12 mouse cellular contexts compared by ENCODE assay signal in the genomic region with DNA sequence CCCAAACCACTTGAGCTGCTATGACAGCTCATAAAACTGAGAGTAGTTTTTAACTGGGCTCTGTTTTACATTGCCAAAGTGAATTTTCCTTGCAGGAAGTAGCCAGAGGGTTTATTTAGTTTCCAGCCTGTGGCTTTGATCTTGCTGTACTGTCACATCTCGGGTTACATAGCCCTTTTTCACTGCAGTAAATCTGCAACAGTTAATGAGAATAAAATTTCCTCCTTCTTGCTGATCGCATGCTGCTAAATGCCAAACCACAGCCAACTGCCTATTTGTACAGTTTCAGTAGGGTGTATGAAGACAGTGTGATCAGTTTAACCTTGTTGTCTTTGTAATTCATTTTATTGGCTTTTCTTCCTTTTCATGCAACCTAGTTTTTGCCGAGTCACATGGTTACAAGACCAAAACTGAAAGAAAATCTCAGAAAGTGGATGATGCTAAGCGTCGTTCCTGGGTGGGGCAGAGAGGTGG. TPM values are rescaled to one million over a fixed set of nuclear protein-coding genes. Genes with fewer than 3 reads are reported as not detected.
DNase-seq lines count a peak whose midpoint lies in the region; ATAC-seq and TF ChIP-seq lines count a peak whose summit lies in the region.
"Had no signal": no experiment of that assay in that cellular context is flagged by ENCODE, and none has a peak within 500 bp of the region (broad histone marks: within the 10 kb centered on the region; RNA-seq: fewer than 3 reads in every experiment).

No protein-coding gene starts in this region.

- no peak for TF ChIP-seq CTCF in kidney, adult 2 months (conservative IDR thresholded peaks at IDR 0.05; ENCODE audit: insufficient read depth, insufficient read length, low read depth, low read length)

- no peak overlapping the region for H3K4me3 ChIP-seq in kidney, adult 2 months (ENCODE audit: insufficient read depth, low read depth, low read length)
- no peak overlapping the region for H3K4me3 ChIP-seq in forebrain, embryonic 15.5 days
- H3K4me3 ChIP-seq: left cerebral cortex, adult 2 months had no signal

- no peak for TF ChIP-seq POLR2A in kidney, adult 2 months (IDR thresholded peaks at IDR 0.05; ENCODE audit: low read depth, low read length)

- intact Hi-C loops in left cerebral cortex, postnatal 10 days (cut with DNase I), result no loop called here

- 0 out of 2 replicates have a peak overlapping the region, but pooled peaks have one; percentile 9 for H3K27ac ChIP-seq in kidney, adult 2 months (ENCODE audit: insufficient read depth, low read depth, low read length)
- H3K27ac ChIP-seq in forebrain, embryonic 15.5 days (replicated peaks), result no peak overlapping the region
- H3K27ac ChIP-seq: left cerebral cortex, adult 2 months; macrophage had no signal

- peak; percentile 72 for ATAC-seq in inflammation-experienced regulatory T-cells, adult 6 months
- no peak for ATAC-seq in forebrain, embryonic 15.5 days (replicated peaks)
- ATAC-seq: intestine, postnatal 0 days had no signal

- H3K27me3 ChIP-seq in kidney, adult 2 months (replicated peaks; ENCODE audit: control insufficient read depth, insufficient read depth, low read length), result no peaks in the 10 kb centered on the region
- no peaks in the 10 kb centered on the region for H3K27me3 ChIP-seq in forebrain, embryonic 15.5 days

- no peaks in the 10 kb centered on the region for H3K4me1 ChIP-seq in kidney, adult 2 months (ENCODE audit: control insufficient read depth, insufficient read depth, low read length)
- 0 out of 2 replicates have a peak, but pooled peaks cover 2% of the 10 kb centered on the region for H3K4me1 ChIP-seq in forebrain, embryonic 15.5 days

- H3K9ac ChIP-seq in forebrain, embryonic 15.5 days (replicated peaks), result no peak overlapping the region

- H3K9me3 ChIP-seq in forebrain, embryonic 15.5 days, result no peaks in the 10 kb centered on the region

- DNase-seq in kidney, adult 2 months, result peak; percentile 15
- no peak for DNase-seq in kidney, adult 9 months
- peak; percentile 41 for DNase-seq in CD4-positive helper T cell, adult 2 months (ENCODE audit: low read depth, low spot score)
- peak; percentile 66 for DNase-seq in embryo, embryonic 11 days
- DNase-seq in B cell, adult 2 months, result no peak
- DNase-seq in left cerebral cortex, postnatal 10 days (ENCODE audit: extremely low spot score in 1 of 2, low spot score in 2 of 2), result no peak
- DNase-seq: right cerebral cortex, adult 18-20 months had no signal

- H3K36me3 ChIP-seq in kidney, adult 2 months (ENCODE audit: control insufficient read depth, insufficient read depth, low read length), result no peaks in the 10 kb centered on the region
- no peaks in the 10 kb centered on the region for H3K36me3 ChIP-seq in forebrain, embryonic 15.5 days

- WGBS in kidney, adult 2 months, result 44% methylated on average over 5 of the region's 5 CpGs
- WGBS in forebrain, embryonic 15.5 days, result 60% methylated on average over 5 of the region's 5 CpGs

- H3K4me2 ChIP-seq in forebrain, embryonic 15.5 days (replicated peaks), result no peak overlapping the region

RNA-seq across cellular contexts. Expression of a gene that starts 30.6 kb away (rescaled TPM):
- 8.7 and 8.9 TPM in 2 replicates for polyA plus RNA-seq in kidney, adult 2 months (2012; rRNA removed)
- 10 to 100 TPM; 20.6 to 24.9 (median 24.9) TPM for polyA plus RNA-seq in inflammation-experienced regulatory T-cells, adult 6 months (2017; shearing (Covaris generic))
- total RNA-seq in left cerebral cortex, postnatal 10 days (2021), result 10 to 100 TPM; 21.4 to 22.7 TPM
- polyA plus RNA-seq in forebrain, embryonic 15.5 days (2015; fragmentation: Nextera tagmentation; extraction: Ambion mirVana), result 17.7 and 17.9 TPM in 2 replicates

Comparison
In these comparisons a context has a peak if more than half of its experiments do, and no peak if none do; other contexts are left out.
1. DNase-seq: peak in kidney, adult 2 months (single experiment), CD4-positive helper T cell, adult 2 months (single experiment) and embryo, embryonic 11 days (single experiment); none in kidney, adult 9 months (single experiment), B cell, adult 2 months (0 of 2) and left cerebral cortex, postnatal 10 days (0 of 2).